Mouse (Mus musculus) intestine, embryonic 16.5 days (tissue): Measurements from ENCODE around the gene Cbarp. TPM values are rescaled to one million over a fixed set of nuclear protein-coding genes. Genes with fewer than 3 reads are reported as not detected.
A peak's percentile ranks its signal among the peaks of the same experiment; 100 is the strongest.

ENCODE experiments used
- ATAC-seq: fragments of 200-750 bp; cut with Nextera tagmentation; 2 replicates; pipeline ENCODE4 v1.8.0; 2017; ENCODE audit warnings: moderate TSS enrichment, moderate library complexity
- H3K27ac ChIP-seq: fragments of 300-500 bp; sonication (generic); 2 replicates; pipeline ENCODE4 v1.5.1; 2014; ENCODE audit warnings: mild to moderate bottlenecking, low read length
- H3K27me3 ChIP-seq: fragments of 300-500 bp; sonication (generic); replicated peaks from 2 replicates; pipeline ENCODE4 v1.6.1; 2014; ENCODE audit warnings: low read length, control low read depth, mixed read lengths; ENCODE audit not compliant: control insufficient read depth, insufficient read depth
- H3K36me3 ChIP-seq: fragments of 300-500 bp; sonication (generic); 2 replicates; pipeline ENCODE4 v1.6.1; 2014; ENCODE audit warnings: low read length, control low read depth; ENCODE audit not compliant: control insufficient read depth, insufficient read depth
- H3K4me1 ChIP-seq: fragments of 300-500 bp; sonication (generic); 2 replicates; pipeline ENCODE4 v1.6.1; 2014; ENCODE audit warnings: low read length, control low read depth, mixed read lengths; ENCODE audit not compliant: control insufficient read depth, insufficient read depth
- H3K4me2 ChIP-seq: fragments of 300-500 bp; sonication (generic); 2 replicates; pipeline ENCODE4 v1.6.1; 2014; ENCODE audit warnings: low read depth, low read length, control low read depth
- H3K4me3 ChIP-seq: fragments of 300-500 bp; sonication (generic); 2 replicates; pipeline ENCODE4 v1.5.1; 2014; ENCODE audit warnings: mild to moderate bottlenecking, low read length
- H3K9ac ChIP-seq: fragments of 300-500 bp; sonication (generic); 2 replicates; pipeline ENCODE4 v1.6.1; 2014; ENCODE audit warnings: low read depth, low read length
- H3K9me3 ChIP-seq: fragments of 300-500 bp; sonication (generic); 2 replicates; pipeline ENCODE4 v1.6.1; 2016; ENCODE audit warnings: low read length, control low read depth; ENCODE audit not compliant: control insufficient read depth
- WGBS: fragments of 180-500 bp; shearing (Covaris S2); extraction: QIAGEN DNeasy Blood & Tissue Kit; methylation state at CpG from one replicate; pipeline ENCODE4 v1.1.7; 2014; 5-methylcytosine and 5-hydroxymethylcytosine counted together
- polyA plus RNA-seq: library from polyadenylated mRNA; unstranded; fragments of >200 nt; fragmentation: Nextera tagmentation; extraction: Ambion mirVana; gene quantifications from 2 replicates; pipeline ENCODE4 v1.2.1, GENCODE M21; 2015

Cbarp gene
- polyA plus RNA-seq, 1 experiment from 2014 or later = 5.1 TPM

DNA sequence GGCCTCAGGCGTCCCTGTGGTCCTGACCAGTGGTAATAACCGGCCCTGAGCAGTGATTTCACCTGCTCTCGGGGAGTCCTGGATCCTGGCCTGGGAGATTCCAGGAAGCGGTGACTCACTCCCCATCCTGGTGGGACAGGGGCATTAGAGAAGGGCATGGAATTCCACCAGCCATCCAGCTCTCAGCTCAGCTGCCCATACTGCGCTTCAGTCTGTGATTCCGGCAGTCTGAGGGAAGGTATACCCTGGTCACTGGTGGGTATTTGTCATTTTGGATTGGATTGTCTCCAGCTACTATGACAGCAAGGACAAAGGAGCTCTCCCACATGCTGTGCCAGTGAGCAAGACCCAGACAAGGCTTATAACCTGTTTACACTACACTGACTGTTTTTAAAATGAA is 33.0 kb downstream of the Cbarp start:
- Histone ChIP-seq H3K36me3 (no peaks in the 10 kb centered on the region), H3K4me2 (no peak overlapping the region), H3K4me1 (peaks cover 17% of the 10 kb centered on the region), H3K27me3 (no peaks in the 10 kb centered on the region), H3K27ac (no peak overlapping the region), H3K4me3 (no peak overlapping the region), H3K9me3 (no peaks in the 10 kb centered on the region), H3K9ac (no peak overlapping the region)
- WGBS = 64% methylated on average over 6 of the region's 6 CpGs
- ATAC-seq = no peak

GRCm38 (mm10) chr10:80105926-80106325 is 34.7 kb downstream of the Cbarp start:
- H3K4me1 ChIP-seq = peaks cover 28% of the 10 kb centered on the region
- no peak overlapping the region for H3K4me3 ChIP-seq
- 61% methylated on average over 5 of the region's 5 CpGs for WGBS
- peak overlapping the region; percentile 80 for H3K27ac ChIP-seq
- no peaks in the 10 kb centered on the region for H3K36me3 ChIP-seq
- no peaks in the 10 kb centered on the region for H3K27me3 ChIP-seq
- peak overlapping the region; percentile 53 for H3K9ac ChIP-seq
- H3K4me2 ChIP-seq = no peak overlapping the region
- H3K9me3 ChIP-seq = no peaks in the 10 kb centered on the region
- ATAC-seq = peak; percentile 67

DNA sequence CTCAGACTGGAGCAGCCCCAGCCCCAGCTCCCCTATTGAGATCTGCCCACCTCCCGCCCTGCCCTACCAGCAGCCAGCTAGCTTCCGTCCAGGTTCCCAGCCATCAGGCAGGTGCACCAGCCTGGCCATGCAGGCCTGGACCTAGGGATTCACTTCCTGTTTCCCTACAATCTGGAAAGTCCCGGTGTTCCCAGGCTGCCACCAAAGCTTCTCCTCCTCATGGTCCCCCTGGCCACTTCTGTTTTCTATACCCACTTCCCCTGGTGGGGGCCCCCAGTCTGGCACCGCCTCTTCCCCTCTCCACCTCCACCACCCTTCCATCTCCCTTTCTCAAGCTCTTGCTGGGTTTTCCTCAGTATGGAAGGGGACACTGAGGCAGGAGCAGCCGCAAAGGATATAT is 35.2 kb downstream of the Cbarp start, which contains the start of gene Sbno2:
Sbno2 (minus strand) TSS at position 112 of the 400 bp plus-strand sequence.
- WGBS = 67% methylated on average over 5 of the region's 5 CpGs

GRCm38 (mm10) chr10:80104181-80104580 is 36.5 kb downstream of the Cbarp start:
- Histone ChIP-seq H3K27me3 (no peaks in the 10 kb centered on the region), H3K36me3 (no peaks in the 10 kb centered on the region), H3K4me1 (peaks cover 45% of the 10 kb centered on the region), H3K4me3 (no peak overlapping the region), H3K9me3 (no peaks in the 10 kb centered on the region), H3K27ac (no peak overlapping the region), H3K4me2 (no peak overlapping the region), H3K9ac (no peak overlapping the region)
- no peak for ATAC-seq
- 70% methylated on average over 3 of the region's 3 CpGs for WGBS

More for the DNA sequence above, 35.2 kb downstream of the Cbarp start, which contains the start of gene Sbno2:
- no peak for ATAC-seq
- no peak within 1 kb of the TSS for H3K4me2 ChIP-seq
- H3K4me3 ChIP-seq = peak within 1 kb of the TSS; percentile 14; the same call in 1 of the 2 replicates
- H3K36me3 ChIP-seq = no peaks in the 10 kb centered on the region
- peak within 1 kb of the TSS; percentile 80 for H3K27ac ChIP-seq
- H3K27me3 ChIP-seq = no peaks in the 10 kb centered on the region
- peaks cover 33% of the 10 kb centered on the region for H3K4me1 ChIP-seq
- peak within 1 kb of the TSS; percentile 53 for H3K9ac ChIP-seq
- H3K9me3 ChIP-seq = no peaks in the 10 kb centered on the region

GRCm38 (mm10) chr10:80103032-80103431 is 37.6 kb downstream of the Cbarp start:
- H3K36me3 ChIP-seq = no peaks in the 10 kb centered on the region
- 0 out of 2 replicates have a peak overlapping the region, but pooled peaks have one; percentile 89 for H3K4me3 ChIP-seq
- H3K4me1 ChIP-seq = peaks cover 49% of the 10 kb centered on the region
- H3K27me3 ChIP-seq = no peaks in the 10 kb centered on the region
- no peak overlapping the region; the same call in 1 of the 2 replicates for H3K27ac ChIP-seq
- H3K9me3 ChIP-seq = no peaks in the 10 kb centered on the region
- no peak overlapping the region for H3K4me2 ChIP-seq
- peak overlapping the region; percentile 97 for H3K9ac ChIP-seq
- WGBS = 79% methylated on average over 2 of the region's 2 CpGs
- no peak for ATAC-seq

- H3K4me2 ChIP-seq = peak overlapping the region; percentile 85
- ATAC-seq = peak; percentile 75
- peak overlapping the region; percentile 73 for H3K27ac ChIP-seq
- peaks cover 53% of the 10 kb centered on the region for H3K4me1 ChIP-seq
- WGBS = under 1% methylated on average over 47 of the region's 59 CpGs
- H3K27me3 ChIP-seq = no peaks in the 10 kb centered on the region
- peak overlapping the region; percentile 89 for H3K4me3 ChIP-seq
- H3K9me3 ChIP-seq = no peaks in the 10 kb centered on the region
- H3K36me3 ChIP-seq = no peaks in the 10 kb centered on the region
- peak overlapping the region; percentile 97 for H3K9ac ChIP-seq
These were observed 38.3 kb downstream of the Cbarp start for GRCm38 (mm10) chr10:80102216-80102915.

- peak; percentile 17; the same call in 1 of the 2 replicates for ATAC-seq
- Histone ChIP-seq H3K4me2 (peak overlapping the region; percentile 85), H3K4me3 (peak overlapping the region; percentile 89), H3K27me3 (no peaks in the 10 kb centered on the region), H3K27ac (peak overlapping the region; percentile 16; the same call in 1 of the 2 replicates), H3K9ac (peak overlapping the region; percentile 97), H3K36me3 (no peaks in the 10 kb centered on the region), H3K9me3 (no peaks in the 10 kb centered on the region), H3K4me1 (peaks cover 58% of the 10 kb centered on the region)
- 38% methylated on average over 11 of the region's 11 CpGs for WGBS
These were observed 39.7 kb downstream of the Cbarp start for GRCm38 (mm10) chr10:80100982-80101381.

- H3K4me2 ChIP-seq = peak overlapping the region; percentile 34; the same call in 1 of the 2 replicates
- H3K9ac ChIP-seq = no peak overlapping the region
- peak; percentile 61 for ATAC-seq
- 0 out of 2 replicates have a peak overlapping the region, but pooled peaks have one; percentile 4 for H3K4me3 ChIP-seq
- WGBS = 60% methylated on average over 5 of the region's 5 CpGs
- H3K36me3 ChIP-seq = no peaks in the 10 kb centered on the region
- H3K27me3 ChIP-seq = no peaks in the 10 kb centered on the region
- H3K9me3 ChIP-seq = no peaks in the 10 kb centered on the region
- peaks cover 59% of the 10 kb centered on the region for H3K4me1 ChIP-seq
- no peak overlapping the region for H3K27ac ChIP-seq
These were observed 42.0 kb downstream of the Cbarp start for GRCm38 (mm10) chr10:80098630-80099029.

DNA sequence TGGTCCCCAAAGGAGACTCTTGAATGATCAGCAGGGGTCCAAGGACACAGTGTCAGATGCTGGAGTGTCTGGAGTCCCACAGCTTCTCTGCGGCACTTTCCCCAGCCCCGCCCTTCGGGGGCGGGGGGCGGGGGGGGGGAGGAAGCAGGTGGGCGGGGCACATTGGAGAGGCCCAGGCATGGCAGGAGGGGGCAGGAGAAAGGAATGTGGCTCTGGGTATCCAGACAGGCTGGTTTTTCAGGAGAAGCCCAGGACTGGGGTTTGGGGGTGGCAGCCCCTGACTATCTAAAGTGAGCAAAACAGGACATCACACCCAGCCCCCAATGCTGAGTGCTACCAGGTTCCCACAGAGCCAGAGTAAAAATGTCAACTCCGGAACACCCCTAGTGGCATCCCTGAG is 43.4 kb downstream of the Cbarp start:
- H3K27ac ChIP-seq = no peak overlapping the region
- no peaks in the 10 kb centered on the region for H3K36me3 ChIP-seq
- no peaks in the 10 kb centered on the region for H3K27me3 ChIP-seq
- H3K9ac ChIP-seq = no peak overlapping the region
- no peak overlapping the region for H3K4me3 ChIP-seq
- WGBS = 14% methylated on average over 5 of the region's 7 CpGs
- peak; percentile 11; the same call in 1 of the 2 replicates for ATAC-seq
- peaks cover 53% of the 10 kb centered on the region for H3K4me1 ChIP-seq
- no peak overlapping the region for H3K4me2 ChIP-seq
- H3K9me3 ChIP-seq = no peaks in the 10 kb centered on the region
